Mouse (Mus musculus): Measurements from ENCODE around the gene Sec14l5.

DNA sequence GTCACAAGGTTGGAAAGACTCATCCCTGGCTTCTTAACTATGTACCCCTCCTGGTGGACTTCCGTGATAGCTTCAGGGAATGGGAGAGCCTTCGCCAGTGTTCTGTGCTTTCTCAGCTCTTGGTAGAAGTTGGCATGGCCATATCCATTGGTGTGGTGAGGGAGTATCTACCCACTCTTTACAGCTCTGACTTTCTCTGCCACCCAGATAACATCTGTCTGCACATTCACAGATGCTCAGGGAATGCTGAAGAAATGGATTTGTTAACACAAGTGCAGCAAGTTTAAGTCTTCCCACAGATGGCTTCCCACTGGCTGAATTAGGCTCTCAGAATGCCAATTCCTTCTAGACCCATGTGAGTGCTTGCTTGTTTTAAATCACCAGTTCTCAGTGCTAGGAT is 67.2 kb downstream of the Sec14l5 start:
- TF ChIP-seq FLI1 (IDR thresholded peaks at IDR 0.05; ENCODE audit: low read length) (no peak), GATA1 (IDR thresholded peaks at IDR 0.05; ENCODE audit: borderline replicate concordance, low read length) (no peak)
